In the genomic region with DNA sequence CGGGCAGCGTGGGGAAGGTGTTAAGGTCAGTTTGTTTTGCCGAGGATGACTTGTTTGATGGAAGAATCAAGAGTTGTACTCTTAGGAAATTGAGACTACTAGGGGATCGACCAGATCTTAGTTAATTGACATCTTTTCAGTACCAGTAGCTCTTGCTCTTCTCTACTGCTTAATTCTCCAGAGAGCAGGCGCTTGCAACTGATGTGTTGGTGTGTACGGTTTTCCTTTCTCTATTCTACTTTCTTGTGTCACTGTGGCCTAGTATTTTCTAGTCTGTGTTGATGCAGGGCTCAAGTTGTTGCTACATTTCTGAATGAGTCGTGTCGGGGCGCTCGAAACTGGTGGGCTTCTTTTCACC, we compare ENCODE assay signal across 8 mouse cellular contexts. TPM values are rescaled to one million over a fixed set of nuclear protein-coding genes. Genes with fewer than 3 reads are reported as not detected.
DNase-seq lines count a peak whose midpoint lies in the region; ATAC-seq lines count a peak whose summit lies in the region.

No protein-coding gene starts in this region.

- H3K4me3 ChIP-seq in heart, embryonic 10.5 days = peak overlapping the region; percentile 97
- peak overlapping the region; percentile 74 for H3K4me3 ChIP-seq in forebrain, embryonic 14.5 days (ENCODE audit: low read depth, low read length)
- H3K4me3 ChIP-seq in liver, embryonic 16.5 days (ENCODE audit: low read depth, low read length) = peak overlapping the region; percentile 92

- DNase-seq in heart, embryonic 10.5 days (ENCODE audit: low spot score) = no peak
- no peak for DNase-seq in heart, adult 18-20 months
- no peak for DNase-seq in forebrain, embryonic 14.5 days (ENCODE audit: low spot score)
- no peak for DNase-seq in urinary bladder, postnatal 14 days (ENCODE audit: low spot score)
- no peak for DNase-seq in adrenal gland, postnatal 4 days (ENCODE audit: low spot score in 2 of 2)
- DNase-seq in urinary bladder, adult 18-20 months (ENCODE audit: low spot score in 2 of 2) = no peak

- H3K9ac ChIP-seq in forebrain, embryonic 14.5 days (ENCODE audit: low read length) = peak overlapping the region; percentile 92
- peak overlapping the region; percentile 93 for H3K9ac ChIP-seq in liver, embryonic 16.5 days (ENCODE audit: low read depth, low read length)

- H3K4me2 ChIP-seq in forebrain, embryonic 14.5 days (ENCODE audit: low read length) = peak overlapping the region; percentile 77
- peak overlapping the region; percentile 90 for H3K4me2 ChIP-seq in liver, embryonic 16.5 days (ENCODE audit: low read depth, low read length)

- H3K27me3 ChIP-seq in heart, embryonic 10.5 days (ENCODE audit: insufficient read depth, poor library complexity, severe bottlenecking) = no peaks in the 10 kb centered on the region
- H3K27me3 ChIP-seq in forebrain, embryonic 14.5 days (replicated peaks; ENCODE audit: control insufficient read depth, insufficient read depth, low read length) = no peaks in the 10 kb centered on the region
- no peaks in the 10 kb centered on the region for H3K27me3 ChIP-seq in liver, embryonic 16.5 days (ENCODE audit: control insufficient read depth, insufficient read depth, low read depth, low read length)

- H3K36me3 ChIP-seq in heart, embryonic 10.5 days = no peaks in the 10 kb centered on the region
- H3K36me3 ChIP-seq in forebrain, embryonic 14.5 days (ENCODE audit: control insufficient read depth, insufficient read depth, low read length) = no peaks in the 10 kb centered on the region
- no peaks in the 10 kb centered on the region for H3K36me3 ChIP-seq in liver, embryonic 16.5 days (ENCODE audit: control insufficient read depth, insufficient read depth)

- WGBS in heart, embryonic 10.5 days = 8% methylated on average over 10 of the region's 10 CpGs
- 3% methylated on average over 10 of the region's 10 CpGs for WGBS in forebrain, embryonic 14.5 days
- WGBS in liver, embryonic 16.5 days (ENCODE audit: insufficient replicate concordance) = 12% methylated on average over 10 of the region's 10 CpGs

- ATAC-seq in CD4-positive, CD25-positive, alpha-beta regulatory T cell, adult 4 months = peak; percentile 3
- no peak for ATAC-seq in forebrain, embryonic 14.5 days
- ATAC-seq in liver, embryonic 16.5 days (ENCODE audit: low read depth) = no peak

- H3K4me1 ChIP-seq in heart, embryonic 10.5 days = peaks cover 22% of the 10 kb centered on the region
- H3K4me1 ChIP-seq in forebrain, embryonic 14.5 days (ENCODE audit: control insufficient read depth, insufficient read depth, low read length) = peaks cover 12% of the 10 kb centered on the region
- H3K4me1 ChIP-seq in liver, embryonic 16.5 days (ENCODE audit: control insufficient read depth, low read depth, low read length) = peaks cover 18% of the 10 kb centered on the region

- H3K9me3 ChIP-seq in heart, embryonic 10.5 days = no peaks in the 10 kb centered on the region
- no peaks in the 10 kb centered on the region for H3K9me3 ChIP-seq in forebrain, embryonic 14.5 days (replicated peaks; ENCODE audit: control insufficient read depth, low read length)
- H3K9me3 ChIP-seq in liver, embryonic 16.5 days (replicated peaks; ENCODE audit: control insufficient read depth, low read length) = no peaks in the 10 kb centered on the region

- H3K27ac ChIP-seq in heart, embryonic 10.5 days = peak overlapping the region; percentile 99
- H3K27ac ChIP-seq in forebrain, embryonic 14.5 days (ENCODE audit: low read depth, low read length) = peak overlapping the region; percentile 96; the same call in 1 of the 2 replicates
- H3K27ac ChIP-seq in liver, embryonic 16.5 days (ENCODE audit: low read length) = peak overlapping the region; percentile 91; the same call in 1 of the 2 replicates

RNA-seq across cellular contexts. Expression of a gene that starts 1.2 kb away (rescaled TPM):
- polyA plus RNA-seq in heart, embryonic 10.5 days (2016; fragmentation: Nextera tagmentation; extraction: Ambion mirVana) = 3.2 and 4.6 TPM in 2 replicates
- total RNA-seq in heart, adult 18-20 months (2021) = 1 to 10 TPM; 6.5 to 7.8 TPM
- 1 to 10 TPM; 2.3 to 5.2 TPM for polyA plus RNA-seq in CD4-positive, CD25-positive, alpha-beta regulatory T cell, adult 4 months (2017; shearing (Covaris generic))
- polyA plus RNA-seq in forebrain, embryonic 14.5 days (2014; fragmentation: Nextera tagmentation; extraction: Ambion mirVana) = 4.2 and 6.5 TPM in 2 replicates
- polyA plus RNA-seq in liver, embryonic 16.5 days (2015; fragmentation: Nextera tagmentation; extraction: Ambion mirVana) = 1.3 and 1.4 TPM in 2 replicates
- 10 to 100 TPM in 1 of 2 experiments, 1 to 10 TPM in 1; 9.7 to 10.2 TPM for total RNA-seq in adrenal gland, postnatal 4 days (2021)

RNA-seq across cellular contexts. Expression of a gene that starts 3.7 kb away (rescaled TPM):
- polyA plus RNA-seq in heart, embryonic 10.5 days (2016; fragmentation: Nextera tagmentation; extraction: Ambion mirVana) = 22.0 and 28.4 TPM in 2 replicates
- total RNA-seq in heart, adult 18-20 months (2021) = 10 to 100 TPM; 29.2 to 30.1 TPM
- polyA plus RNA-seq in CD4-positive, CD25-positive, alpha-beta regulatory T cell, adult 4 months (2017; shearing (Covaris generic)) = 10 to 100 TPM; 12.5 to 12.6 TPM
- 19.8 and 25.0 TPM in 2 replicates for polyA plus RNA-seq in forebrain, embryonic 14.5 days (2014; fragmentation: Nextera tagmentation; extraction: Ambion mirVana)
- polyA plus RNA-seq in liver, embryonic 16.5 days (2015; fragmentation: Nextera tagmentation; extraction: Ambion mirVana) = 5.3 and 5.4 TPM in 2 replicates
- total RNA-seq in adrenal gland, postnatal 4 days (2021) = 10 to 100 TPM; 51.2 to 58.2 TPM

RNA-seq across cellular contexts. Expression of a gene that starts 48.1 kb away (rescaled TPM):
- polyA plus RNA-seq in heart, embryonic 10.5 days (2016; fragmentation: Nextera tagmentation; extraction: Ambion mirVana) = 4.4 and 8.2 TPM in 2 replicates
- 1 to 10 TPM in 1 of 2 experiments, under 1 TPM in 1; 0.57 to 1.3 TPM for total RNA-seq in heart, adult 18-20 months (2021)
- under 1 TPM in 1 of 2 experiments, not detected in 1; 0.11 TPM for polyA plus RNA-seq in CD4-positive, CD25-positive, alpha-beta regulatory T cell, adult 4 months (2017; shearing (Covaris generic))
- 17.7 and 22.3 TPM in 2 replicates for polyA plus RNA-seq in forebrain, embryonic 14.5 days (2014; fragmentation: Nextera tagmentation; extraction: Ambion mirVana)
- 0.05 TPM in 1 of 2 replicates, not detected in the other for polyA plus RNA-seq in liver, embryonic 16.5 days (2015; fragmentation: Nextera tagmentation; extraction: Ambion mirVana)
- 1 to 10 TPM; 1.2 to 2.0 TPM for total RNA-seq in adrenal gland, postnatal 4 days (2021)
